Mouse (Mus musculus) adrenal gland, adult (tissue): ENCODE data around the gene Hoxb9.

ENCODE experiments used
- DNase-seq, 2 experiments: peaks; one replicate each; pipeline ENCODE4 v3.0.0; 2022 to 2023; ENCODE audit warnings: low spot score in 1 of 2; ENCODE audit not compliant: inconsistent age in 2 of 2

Gene Hoxb9

GRCm38 (mm10) chr11:96311520-96312417, 40.5 kb downstream of the Hoxb9 start:
- DNase-seq = peak in 1 of 2 experiments; percentile 89

- peak in 1 of 2 experiments; percentile 71 for DNase-seq
These were observed 41.9 kb downstream of the Hoxb9 start for GRCm38 (mm10) chr11:96313134-96313533.

- no peak for DNase-seq
These were observed 42.7 kb downstream of the Hoxb9 start for GRCm38 (mm10) chr11:96313806-96314428.

GRCm38 (mm10) chr11:96314671-96315343, 43.5 kb downstream of the Hoxb9 start:
- peak in 1 of 2 experiments; percentile 70 for DNase-seq

GRCm38 (mm10) chr11:96315344-96315681, 44.1 kb downstream of the Hoxb9 start:
- peak in 1 of 2 experiments; percentile 64 for DNase-seq

GRCm38 (mm10) chr11:96316696-96317607, 45.7 kb downstream of the Hoxb9 start:
- DNase-seq = peak in 1 of 2 experiments; percentile 80

GRCm38 (mm10) chr11:96317608-96318367, 46.5 kb downstream of the Hoxb9 start, which contains the start of gene Hoxb4:
Gene Hoxb4, plus strand, starts transcription at chr11:96318267.
- peak in 1 of 2 experiments; percentile 64 for DNase-seq

- DNase-seq = peak in 1 of 2 experiments; percentile 87
These were observed 47.3 kb downstream of the Hoxb9 start for GRCm38 (mm10) chr11:96318368-96319070.

GRCm38 (mm10) chr11:96319071-96319902, 48.0 kb downstream of the Hoxb9 start:
- DNase-seq = peak; percentile 71 to 80

GRCm38 (mm10) chr11:96319910-96320309, 48.7 kb downstream of the Hoxb9 start:
- peak in 1 of 2 experiments; percentile 70 for DNase-seq

- peak in 1 of 2 experiments; percentile 81 for DNase-seq
These were observed 49.4 kb downstream of the Hoxb9 start for GRCm38 (mm10) chr11:96320688-96321087.

GRCm38 (mm10) chr11:96321846-96322245, 50.6 kb downstream of the Hoxb9 start:
- peak in 1 of 2 experiments; percentile 79 for DNase-seq

- peak in 1 of 2 experiments; percentile 79 for DNase-seq
These were observed 51.5 kb downstream of the Hoxb9 start for GRCm38 (mm10) chr11:96322738-96323137.

- DNase-seq = peak in 1 of 2 experiments; percentile 73
These were observed 51.9 kb downstream of the Hoxb9 start, which contains the start of gene Hoxb3 for GRCm38 (mm10) chr11:96323154-96323553. Gene Hoxb3, plus strand, starts transcription at chr11:96323326.

- peak in 1 of 2 experiments; percentile 81 for DNase-seq
These were observed 52.9 kb downstream of the Hoxb9 start for GRCm38 (mm10) chr11:96324125-96324524.

- peak in 1 of 2 experiments; percentile 80 for DNase-seq
These were observed 53.7 kb downstream of the Hoxb9 start for GRCm38 (mm10) chr11:96324965-96325364.

- peak in 1 of 2 experiments; percentile 82 for DNase-seq
These were observed 54.5 kb downstream of the Hoxb9 start for GRCm38 (mm10) chr11:96325747-96326212.
